Mouse (Mus musculus) WW6 (cell line): Measurements from ENCODE around the gene Npnt.

Source experiments
- DNase-seq: peaks from one replicate; pipeline ENCODE4 v3.0.0-alpha.2; 2013; ENCODE audit warnings: low read depth, low spot score

Npnt gene

DNA sequence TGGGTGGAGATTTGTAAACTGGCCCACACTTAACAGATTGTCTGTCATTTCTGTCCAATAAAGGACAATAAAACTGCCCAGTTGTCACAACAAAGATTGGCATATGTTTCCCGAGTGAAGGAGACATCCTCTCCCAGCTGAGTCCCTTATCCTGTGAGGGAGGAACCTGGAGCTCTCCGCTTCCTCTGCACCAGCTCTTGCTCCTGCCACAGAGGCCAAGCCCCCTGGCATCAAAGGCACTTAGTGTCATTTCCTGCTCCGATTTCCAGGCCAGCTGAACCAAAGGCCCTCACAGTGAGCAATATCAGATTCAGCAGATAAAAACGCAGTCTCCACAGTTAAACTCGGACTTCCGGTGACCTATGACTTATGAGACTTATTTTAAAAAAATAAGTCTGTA is 93.4 kb downstream of the Npnt start:
- no peak for DNase-seq

DNA sequence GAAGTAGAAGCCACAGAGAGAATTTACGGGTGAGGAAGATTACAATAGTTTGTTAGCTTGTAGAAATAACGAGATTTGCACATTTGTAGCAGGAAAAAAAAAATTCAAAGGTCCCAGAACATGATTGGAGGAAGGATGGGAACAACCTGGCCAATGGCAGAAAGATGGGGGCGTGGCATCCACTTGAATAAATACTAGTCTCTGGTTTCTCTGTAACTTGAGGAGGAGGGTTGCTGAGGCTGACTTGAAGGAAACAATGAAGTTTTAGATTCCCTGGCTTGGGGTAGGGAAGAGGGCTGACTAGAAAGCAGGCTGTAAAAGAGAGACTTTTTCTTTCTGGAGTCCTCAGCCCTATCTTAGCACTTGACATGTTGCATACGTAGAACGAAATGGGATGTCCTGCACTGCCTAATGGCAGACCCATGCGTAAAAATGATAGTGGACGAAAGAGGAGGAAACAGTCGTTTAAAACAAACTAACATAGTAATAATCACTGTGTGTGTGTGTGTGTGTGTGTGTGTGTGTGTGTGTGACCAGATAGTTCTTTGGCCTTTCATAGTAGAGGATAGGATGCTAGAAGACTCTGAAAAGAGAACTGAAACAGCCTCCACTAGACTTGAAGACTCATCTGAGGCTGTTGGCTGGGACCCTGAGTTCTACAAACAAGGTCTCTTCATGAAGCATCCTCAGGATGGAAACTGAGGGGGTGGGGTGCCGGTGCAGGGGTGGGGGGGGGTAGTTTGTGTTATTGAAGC is 94.5 kb downstream of the Npnt start:
- DNase-seq = no peak

DNA sequence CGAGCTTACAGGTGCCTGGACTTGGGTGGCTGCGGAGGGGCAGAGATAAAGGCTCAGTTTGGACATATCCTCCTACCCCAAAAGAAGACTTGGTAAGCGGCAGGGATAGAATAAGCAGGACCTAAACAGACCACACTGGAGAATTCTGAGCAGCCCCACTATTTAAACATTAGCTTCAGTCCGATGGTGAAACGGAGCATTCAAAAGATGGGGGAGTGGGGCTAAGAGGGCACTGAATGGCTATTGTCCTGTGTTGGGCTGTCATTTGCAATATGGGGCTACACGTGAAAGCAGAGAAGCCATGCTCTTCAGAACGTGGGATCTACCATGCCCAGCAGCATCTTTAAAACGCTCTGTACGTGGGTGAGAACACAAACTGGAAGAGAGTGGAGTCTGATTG is 95.8 kb downstream of the Npnt start:
- no peak for DNase-seq

DNA sequence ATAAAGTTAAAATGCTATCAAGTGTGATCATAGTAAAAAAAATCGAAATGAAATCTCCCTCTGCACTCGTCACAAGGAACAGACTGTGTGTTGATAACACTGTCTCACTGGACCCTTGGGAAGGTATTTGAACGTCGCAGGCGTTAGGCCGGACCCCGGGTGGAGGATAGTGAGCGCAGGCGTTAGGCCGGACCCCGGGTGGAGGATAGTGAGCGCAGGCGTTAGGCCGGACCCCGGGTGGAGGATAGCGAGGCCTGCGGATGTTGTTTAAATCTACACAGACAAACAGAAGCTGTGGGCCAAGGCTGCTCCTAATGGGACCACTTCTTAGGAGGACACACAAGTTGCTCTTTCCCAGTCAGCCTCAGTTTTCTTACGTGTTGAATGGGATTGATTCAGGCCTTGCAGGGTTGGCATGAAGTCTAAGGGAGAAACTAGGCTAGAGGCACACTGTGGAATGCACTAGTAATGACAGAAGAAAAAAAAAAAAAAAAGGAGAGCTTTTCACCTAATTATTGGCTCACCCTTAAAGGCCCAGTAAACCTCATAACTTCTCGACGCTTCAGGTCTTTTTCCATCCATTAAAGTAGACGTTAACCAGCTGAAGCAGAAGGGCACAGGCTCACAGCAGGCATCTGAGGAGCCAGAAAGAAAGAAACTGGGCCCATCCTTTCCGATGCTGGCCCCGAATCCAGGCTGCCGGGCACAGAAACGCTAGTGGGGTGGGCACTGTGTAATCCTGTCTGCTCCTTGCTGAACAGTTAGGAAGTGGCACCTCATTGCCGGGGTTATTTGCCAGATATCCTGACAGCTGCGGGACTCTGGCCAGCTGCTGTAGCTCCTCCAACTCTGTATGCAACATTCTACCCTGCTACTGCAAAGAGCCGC is 98.0 kb downstream of the Npnt start:
- DNase-seq = no peak

DNA sequence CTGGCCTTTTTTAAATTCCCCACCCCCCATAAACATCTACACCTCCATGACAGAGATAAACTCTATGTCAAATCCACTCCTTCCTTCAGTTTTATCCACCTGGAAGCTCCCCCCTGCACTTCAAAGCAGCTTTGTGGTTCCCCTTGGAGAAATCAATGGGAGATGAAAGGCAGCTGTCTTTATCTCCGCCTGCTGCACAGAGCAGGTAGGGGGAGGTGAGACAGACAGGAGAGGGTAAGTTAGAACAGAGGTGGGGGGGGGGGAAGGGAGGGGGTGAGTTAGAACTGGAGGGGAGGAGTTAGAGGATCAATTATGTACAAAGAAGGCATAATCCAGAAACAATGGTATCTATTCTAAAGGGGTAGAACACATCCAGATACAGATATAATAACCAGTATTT is 98.7 kb downstream of the Npnt start:
- DNase-seq = no peak

DNA sequence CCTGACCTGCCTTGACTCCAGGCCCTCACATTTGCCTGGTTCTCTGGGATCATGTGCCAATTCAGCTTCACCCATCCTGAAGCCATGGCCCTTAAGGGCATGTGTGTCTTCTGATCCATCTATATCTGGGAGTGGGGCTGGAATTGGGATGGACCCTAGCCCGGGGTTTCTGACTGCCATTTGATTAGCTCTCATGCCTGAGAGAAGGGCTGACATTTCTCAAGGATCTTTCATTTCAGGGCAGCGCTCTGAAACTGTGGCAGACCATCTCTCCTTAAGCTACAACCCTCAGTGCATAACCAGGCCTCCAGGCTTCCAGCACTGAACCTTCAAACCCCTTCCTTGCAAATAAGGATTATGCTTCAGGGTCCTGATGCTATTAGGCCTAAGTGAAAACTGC is 99.7 kb downstream of the Npnt start:
- no peak for DNase-seq

DNA sequence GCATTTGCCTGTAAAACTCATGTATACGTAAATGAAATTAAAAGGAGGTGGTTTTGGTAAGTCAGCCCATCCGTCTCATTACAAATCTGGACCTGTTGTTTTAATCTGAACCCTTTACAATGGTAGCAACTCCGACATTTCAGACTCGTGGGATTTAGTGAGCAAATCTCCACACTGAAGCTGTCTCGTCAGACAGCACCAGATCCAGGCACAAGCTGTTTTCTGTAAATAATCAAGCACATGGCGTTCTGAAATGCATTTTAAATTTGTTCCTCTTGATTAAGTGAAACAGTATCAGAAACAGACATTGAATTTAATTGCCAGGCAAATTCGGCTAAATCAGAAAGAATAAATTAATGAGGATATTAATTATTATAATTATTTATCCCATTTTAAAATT is 100.4 kb downstream of the Npnt start:
- no peak for DNase-seq

GRCm38 (mm10) chr3:132842676-132843075 is 107.4 kb downstream of the Npnt start:
- DNase-seq = no peak

DNA sequence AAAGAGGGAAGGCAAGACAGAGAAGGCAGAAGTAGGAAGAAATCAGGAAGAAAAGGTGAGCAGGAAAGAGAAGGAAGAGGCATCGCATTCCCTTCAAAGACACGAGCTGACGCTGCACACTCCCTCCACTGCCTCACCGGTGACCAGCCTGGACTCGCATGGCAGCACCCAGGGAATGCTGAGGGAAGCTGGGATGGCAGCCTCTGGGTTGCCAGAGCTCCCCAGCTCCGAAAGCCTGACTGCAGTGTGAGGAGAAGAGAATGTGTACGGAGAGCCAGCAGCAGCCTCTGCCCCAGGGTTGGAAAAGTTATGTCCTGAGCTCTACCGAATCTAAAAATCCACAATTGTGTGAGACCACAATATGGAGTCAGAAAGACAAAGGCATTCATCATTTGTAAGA is 110.6 kb downstream of the Npnt start:
- DNase-seq = no peak

- DNase-seq = no peak
Measured at GRCm38 (mm10) chr3:132838656-132839417, 111.3 kb downstream of the Npnt start.

DNA sequence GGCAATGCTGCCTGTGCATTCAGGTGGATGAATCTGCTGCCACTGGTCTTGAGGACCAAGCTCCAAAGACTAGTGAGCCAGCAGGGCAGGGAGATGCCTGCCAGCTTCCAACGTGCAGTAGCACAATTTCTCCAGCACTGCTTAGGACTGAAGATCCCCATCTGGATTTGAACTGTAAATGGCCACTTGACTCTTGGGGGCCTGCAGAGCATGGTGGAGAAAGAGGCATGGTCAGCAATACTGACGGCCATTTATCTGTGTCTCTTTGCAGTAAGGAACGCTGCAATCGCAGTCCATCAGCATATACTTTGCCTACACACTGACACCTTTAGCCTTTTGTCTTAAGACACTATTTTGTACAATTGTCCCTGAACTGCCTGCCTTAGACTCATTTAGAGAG is 113.0 kb downstream of the Npnt start:
- DNase-seq = no peak

GRCm38 (mm10) chr3:132835118-132835794 is 114.8 kb downstream of the Npnt start:
- no peak for DNase-seq
